Mouse (Mus musculus): ENCODE results near the gene Mtus2.

The Mtus2 gene

GRCm38 (mm10) chr5:147957592-147958271 is 612 bp downstream of the Mtus2 start:
- DNase-seq (ENCODE audit: low spot score in 2 of 2) = peak; percentile 72 to 78

GRCm38 (mm10) chr5:147958552-147958951 is 1.4 kb downstream of the Mtus2 start:
- no peak for DNase-seq (ENCODE audit: low spot score in 2 of 2)

GRCm38 (mm10) chr5:147959088-147959487 is 2.0 kb downstream of the Mtus2 start:
- no peak for DNase-seq (ENCODE audit: low spot score in 2 of 2)

- no peak for DNase-seq (ENCODE audit: low spot score in 2 of 2)
Measured at GRCm38 (mm10) chr5:147960793-147961192, 3.7 kb downstream of the Mtus2 start.

DNA sequence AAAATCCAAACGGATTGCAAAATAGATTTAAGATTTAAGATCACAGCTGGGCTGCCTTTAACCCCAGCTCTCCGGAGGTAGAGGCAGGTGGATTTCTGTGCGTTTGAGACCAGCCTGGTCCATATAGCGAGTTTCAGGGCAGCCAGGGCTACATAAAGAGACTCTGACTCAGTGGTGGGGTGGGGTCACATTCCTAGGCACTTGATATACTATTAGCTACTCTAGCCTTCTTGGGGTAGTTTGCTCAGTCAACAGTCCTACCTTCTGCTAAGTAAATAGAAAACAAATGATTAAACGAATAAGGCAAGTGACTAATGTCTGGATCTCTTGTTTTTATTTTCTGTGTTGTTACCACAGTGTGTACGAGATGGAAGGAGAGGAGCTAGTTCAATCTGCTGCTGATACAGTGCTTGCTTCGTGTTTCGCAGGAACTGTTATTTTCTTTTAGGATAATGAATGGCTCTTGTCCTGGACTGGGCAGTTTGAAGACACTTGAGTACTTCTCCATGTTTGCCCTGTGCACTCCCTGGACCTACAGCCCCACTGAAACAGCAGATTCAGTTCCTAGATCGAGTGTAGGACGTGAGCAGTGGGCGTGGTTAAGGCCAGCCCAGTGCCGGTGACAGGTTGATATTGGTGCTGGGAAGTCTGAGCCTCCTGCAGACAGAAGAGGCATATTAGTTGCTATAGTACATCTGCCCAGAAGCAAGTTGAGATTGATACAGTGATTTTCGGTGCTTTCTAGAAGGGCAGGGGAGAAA is 6.9 kb downstream of the Mtus2 start:
- no peak for DNase-seq (ENCODE audit: low spot score in 2 of 2)

- no peak for DNase-seq (ENCODE audit: low spot score in 2 of 2)
Measured at GRCm38 (mm10) chr5:147964776-147965175, 7.7 kb downstream of the Mtus2 start.

DNA sequence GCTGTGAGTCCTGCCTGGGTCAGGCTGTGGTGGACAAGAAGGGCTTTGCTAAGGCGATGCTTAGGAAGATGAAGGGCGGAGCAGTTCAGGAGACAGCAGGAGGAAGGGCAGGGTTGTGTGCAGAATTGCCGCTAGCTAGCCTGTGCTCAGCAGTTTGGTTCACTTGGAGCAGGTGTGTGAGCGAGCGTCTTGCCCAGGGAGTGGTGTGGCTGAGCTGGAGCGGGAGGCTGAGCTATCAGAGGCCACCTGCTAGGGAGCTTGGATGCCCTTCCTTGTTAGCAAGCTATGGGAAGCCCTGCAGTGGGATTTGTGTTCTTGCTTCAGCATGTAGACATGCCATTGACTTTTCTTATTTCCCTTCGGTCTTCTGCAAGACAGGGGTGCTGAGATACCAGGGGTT is 9.5 kb downstream of the Mtus2 start:
- no peak for DNase-seq (ENCODE audit: low spot score in 2 of 2)

GRCm38 (mm10) chr5:147969566-147969965 is 12.4 kb downstream of the Mtus2 start:
- no peak for DNase-seq (ENCODE audit: low spot score in 2 of 2)

DNA sequence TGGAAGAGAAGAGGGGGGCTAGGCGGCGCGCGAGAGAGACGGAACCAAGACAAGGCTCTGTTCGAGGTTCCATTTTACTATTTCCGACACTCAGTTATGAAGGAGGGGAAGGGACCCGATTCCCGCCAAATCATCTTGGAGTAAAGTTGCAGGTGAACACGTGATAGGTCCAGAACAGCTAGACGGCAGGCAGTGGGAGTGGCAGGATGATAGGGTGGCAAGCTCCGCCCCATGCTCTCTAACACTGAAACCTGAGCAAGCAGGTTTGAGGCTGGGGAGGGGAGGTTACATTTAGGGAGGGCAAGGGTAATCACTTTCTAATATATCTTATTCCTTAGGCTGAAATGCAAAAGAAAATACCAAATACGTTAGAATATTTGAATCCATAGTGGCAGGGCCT is 18.9 kb downstream of the Mtus2 start:
- no peak for DNase-seq (ENCODE audit: low spot score in 2 of 2)

GRCm38 (mm10) chr5:147980606-147981005 is 23.5 kb downstream of the Mtus2 start:
- DNase-seq (ENCODE audit: low spot score in 2 of 2) = no peak

DNA sequence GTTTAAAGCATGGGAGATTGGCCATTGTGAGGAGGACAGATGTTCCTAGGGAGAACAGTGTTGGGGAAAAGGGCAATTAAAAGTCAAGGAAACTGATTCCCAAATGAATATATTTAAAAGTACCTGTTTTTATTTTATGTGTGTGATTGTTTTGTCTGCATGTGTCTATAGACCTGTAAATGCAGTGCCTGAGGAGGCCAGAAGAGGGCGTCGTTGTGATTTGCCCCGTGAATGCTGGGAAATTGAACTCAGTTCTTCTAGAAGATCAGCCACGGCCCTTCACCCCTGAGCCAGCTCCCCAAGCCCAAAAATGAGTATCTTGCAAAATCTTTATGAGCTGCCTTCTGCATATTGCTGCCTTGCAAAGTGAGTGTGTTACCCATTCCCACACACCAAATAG is 33.2 kb downstream of the Mtus2 start:
- DNase-seq (ENCODE audit: low spot score in 2 of 2) = no peak

DNA sequence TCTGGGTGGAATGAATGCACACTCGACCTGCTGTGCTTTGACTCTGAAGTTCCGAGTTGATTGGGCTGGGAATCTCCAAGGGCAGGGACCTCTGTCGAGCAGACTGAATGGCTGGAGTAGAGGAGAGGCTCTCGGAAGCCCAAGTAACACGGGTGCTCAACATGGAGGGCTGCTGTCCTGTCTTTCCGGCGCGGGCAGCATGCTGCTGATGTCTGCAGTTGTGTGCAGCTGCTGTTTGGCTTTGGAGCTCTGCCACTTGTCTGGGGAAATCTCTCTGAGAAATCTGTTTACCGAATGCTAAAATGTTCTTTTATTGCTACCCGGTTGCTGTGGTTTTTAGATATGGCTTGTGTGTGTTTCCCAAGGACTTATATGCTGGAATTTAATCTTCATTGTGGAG is 33.7 kb downstream of the Mtus2 start:
- DNase-seq (ENCODE audit: low spot score in 2 of 2) = no peak

DNA sequence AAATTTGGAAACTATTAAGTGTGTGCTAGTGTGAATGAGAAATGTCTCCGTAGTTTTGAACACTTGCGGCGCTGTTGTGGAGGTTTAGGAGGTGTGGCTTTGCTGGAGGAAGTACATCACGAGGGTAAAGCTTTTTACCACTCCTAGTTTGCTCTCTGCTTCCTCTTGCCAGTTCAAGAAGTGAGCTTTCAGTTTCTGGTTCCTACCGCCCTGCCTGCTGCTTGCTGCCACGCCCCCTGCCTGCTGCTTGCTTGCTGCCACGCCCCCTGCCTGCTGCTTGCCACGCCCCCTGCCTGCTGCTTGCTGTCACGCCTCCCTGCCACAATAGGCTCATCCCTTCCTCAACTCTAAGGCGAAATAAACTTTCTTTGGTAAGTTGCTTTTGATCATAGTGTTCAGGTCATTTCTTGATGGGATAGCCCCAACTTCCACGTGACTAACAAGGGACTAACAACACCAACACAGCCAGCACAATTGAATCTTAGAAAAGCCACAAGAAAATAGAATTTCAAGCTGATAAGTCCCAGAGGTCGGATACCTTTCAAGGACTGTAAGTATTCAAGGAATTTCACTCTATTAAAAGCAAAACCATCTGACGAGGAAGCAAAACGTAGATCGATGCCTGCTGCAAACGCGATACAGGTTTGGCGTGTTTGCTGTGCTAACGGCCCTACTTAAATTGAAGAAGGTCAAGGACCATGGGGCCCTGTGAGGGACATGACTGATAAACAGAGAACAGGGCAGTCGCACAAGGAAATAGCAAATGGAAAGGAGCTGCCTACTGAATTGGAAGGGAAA is 35.7 kb downstream of the Mtus2 start:
- DNase-seq (ENCODE audit: low spot score in 2 of 2) = peak in 1 of 2 experiments; percentile 9

DNA sequence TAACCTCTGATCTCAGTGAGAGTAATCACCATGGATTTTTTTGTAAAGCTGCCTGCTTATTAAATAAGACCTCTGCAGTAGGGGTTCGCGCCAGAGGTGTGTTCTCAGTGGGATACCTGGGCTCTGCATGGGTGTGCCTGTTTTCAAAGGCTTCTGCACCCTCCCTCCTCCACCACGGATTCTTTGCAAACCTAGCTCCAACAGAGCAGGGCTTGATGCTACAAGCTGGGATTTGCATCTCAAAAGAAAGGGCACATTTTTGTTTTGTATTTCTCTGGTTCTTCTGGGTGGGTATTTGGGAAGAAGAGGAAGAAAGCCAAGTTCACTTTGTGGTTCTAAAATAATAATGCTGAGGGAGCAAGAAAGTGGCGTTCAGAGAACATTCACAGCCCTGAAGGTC is 48.1 kb downstream of the Mtus2 start:
- DNase-seq (ENCODE audit: low spot score in 2 of 2) = no peak

DNA sequence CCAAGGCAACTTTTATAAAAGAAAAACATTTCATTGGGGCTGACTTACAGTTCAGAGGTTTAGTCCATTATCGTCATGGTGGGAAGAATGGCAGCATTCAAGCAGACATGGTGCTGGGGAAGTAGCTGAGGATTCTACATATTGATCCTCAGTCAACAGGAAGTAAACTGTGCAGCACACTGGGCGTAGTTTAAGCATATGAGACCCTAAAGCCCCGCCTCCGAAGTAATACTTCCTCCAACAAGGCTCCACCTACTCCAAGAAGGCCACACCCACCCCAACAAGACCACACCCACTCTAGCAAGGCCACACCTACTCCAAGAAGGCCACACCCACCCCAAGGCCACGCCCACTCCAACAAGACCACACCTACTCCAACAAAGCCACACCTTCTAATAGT is 55.0 kb downstream of the Mtus2 start:
- DNase-seq (ENCODE audit: low spot score in 2 of 2) = no peak

- DNase-seq (ENCODE audit: low spot score in 2 of 2) = no peak
Measured at GRCm38 (mm10) chr5:148014133-148014854, 57.2 kb downstream of the Mtus2 start.

- no peak for DNase-seq (ENCODE audit: low spot score in 2 of 2)
Measured at GRCm38 (mm10) chr5:148015383-148015782, 58.3 kb downstream of the Mtus2 start.

DNA sequence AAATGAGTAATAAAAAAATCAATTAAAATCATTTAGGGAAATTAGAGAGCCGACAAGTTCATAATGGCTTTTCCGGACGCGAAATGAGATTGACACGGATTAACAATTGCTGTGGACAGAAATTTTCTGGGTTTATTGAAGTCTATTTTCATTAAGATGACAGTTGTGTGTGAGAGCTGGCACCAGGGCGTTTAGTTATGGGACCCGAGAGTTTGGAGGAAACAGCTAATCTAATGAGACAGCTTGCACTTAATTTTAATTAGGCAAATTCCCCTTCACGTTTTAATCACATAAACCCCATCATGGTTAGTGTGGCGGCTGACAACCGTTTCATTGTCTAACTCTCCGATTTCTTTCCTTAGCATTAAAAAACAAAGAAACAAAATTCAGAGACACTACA is 60.3 kb downstream of the Mtus2 start:
- DNase-seq (ENCODE audit: low spot score in 2 of 2) = no peak

DNA sequence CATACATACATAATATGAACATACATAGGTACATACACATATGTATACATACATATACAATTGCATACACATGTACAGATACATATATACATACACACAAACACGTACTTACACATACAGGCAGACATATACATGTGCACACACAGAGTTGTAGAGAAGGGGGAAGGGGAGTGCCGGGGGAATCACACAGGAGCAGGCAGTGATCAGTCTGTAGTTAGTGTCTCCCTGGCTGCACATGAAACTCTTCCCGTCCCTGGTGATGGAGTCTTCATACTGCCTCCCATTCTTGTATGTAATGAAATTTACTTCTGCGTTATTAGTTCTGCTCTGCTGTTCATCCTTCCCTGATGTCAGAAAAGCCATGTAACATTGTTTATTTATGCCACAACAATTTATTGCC is 65.7 kb downstream of the Mtus2 start:
- no peak for DNase-seq (ENCODE audit: low spot score in 2 of 2)

GRCm38 (mm10) chr5:148026401-148027349 is 69.6 kb downstream of the Mtus2 start:
- peak; percentile 26 to 32 for DNase-seq (ENCODE audit: low spot score in 2 of 2)

GRCm38 (mm10) chr5:148027985-148028384 is 70.9 kb downstream of the Mtus2 start:
- no peak for DNase-seq (ENCODE audit: low spot score in 2 of 2)

Measured in frontal cortex, postnatal 10 days (tissue).